Mouse (Mus musculus) ES-Bruce4 (cell line): ENCODE measurements at regions not wholly inside any gene's neighbourhood (a gene's known extent, or its start where the extent isn't known, plus 50 kb on each side); places are given as distances from the start of the nearest gene placed in this dataset.

Experiments used
- H3K27ac ChIP-seq: 2 replicates; pipeline ENCODE4 v1.5.1; 2012; ENCODE audit warnings: low read length, inconsistent platforms; ENCODE audit not compliant: insufficient read depth
- H3K27me3 ChIP-seq: 2 replicates; pipeline ENCODE4 v1.6.1; 2012; ENCODE audit warnings: mild to moderate bottlenecking, low read length, inconsistent platforms; ENCODE audit not compliant: control insufficient read depth, poor library complexity, insufficient read depth, severe bottlenecking
- H3K36me3 ChIP-seq: 2 replicates; pipeline ENCODE4 v1.6.1; 2012; ENCODE audit warnings: inconsistent platforms, mild to moderate bottlenecking, low read length, moderate library complexity; ENCODE audit not compliant: control insufficient read depth, poor library complexity, insufficient read depth, severe bottlenecking
- H3K4me1 ChIP-seq: one replicate; pipeline ENCODE4 v1.8.1; 2011; ENCODE audit warnings: low read length; ENCODE audit not compliant: control insufficient read depth, insufficient read depth
- H3K4me3 ChIP-seq: 2 replicates; pipeline ENCODE4 v1.5.1; 2011; ENCODE audit warnings: low read depth, mild to moderate bottlenecking, low read length
- H3K9ac ChIP-seq: 2 replicates; pipeline ENCODE4 v1.6.1; 2012; ENCODE audit warnings: low read depth, mild to moderate bottlenecking, inconsistent platforms; ENCODE audit not compliant: poor library complexity, severe bottlenecking
- H3K9me3 ChIP-seq: replicated peaks from 2 replicates; pipeline ENCODE4 v1.6.1; 2012; ENCODE audit warnings: mild to moderate bottlenecking, low read length, inconsistent platforms; ENCODE audit not compliant: control insufficient read depth, poor library complexity, insufficient read depth, severe bottlenecking
- CTCF ChIP-seq: IDR thresholded peaks from one replicate; pipeline ENCODE4 v1.8.1; 2011; ENCODE audit warnings: low read depth, low read length
- EP300 ChIP-seq: IDR thresholded peaks from 2 replicates; pipeline ENCODE4 v1.6.1; 2011; ENCODE audit warnings: low read depth, low read length; ENCODE audit not compliant: insufficient read depth
- POLR2A ChIP-seq: IDR thresholded peaks from one replicate; pipeline ENCODE4 v1.8.1; 2011; ENCODE audit warnings: low read length; ENCODE audit not compliant: insufficient read depth

DNA sequence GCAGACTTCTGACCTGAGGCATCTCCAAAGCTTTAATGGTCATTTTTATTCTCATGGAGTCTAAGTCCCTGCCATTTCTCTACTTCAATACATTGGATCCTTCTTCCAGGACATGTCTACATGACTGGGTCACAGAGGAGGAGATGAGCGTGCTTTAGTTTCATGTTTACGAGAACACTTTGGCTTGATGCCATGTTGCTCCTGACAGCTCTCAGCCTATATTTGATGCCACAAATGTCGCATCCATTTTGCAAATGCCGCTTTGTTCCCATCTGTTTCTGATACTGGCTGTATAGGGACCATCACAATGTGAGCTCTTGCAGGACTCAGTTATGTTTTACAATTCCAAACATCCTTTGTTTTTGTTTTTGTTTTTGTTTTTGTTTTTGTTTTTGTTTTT is 713.2 kb upstream of the Sox9 start:
- H3K9me3 ChIP-seq = no peaks in the 10 kb centered on the region
- H3K4me1 ChIP-seq = no peaks in the 10 kb centered on the region
- no peak overlapping the region for H3K27ac ChIP-seq
- TF ChIP-seq EP300 (no peak), CTCF (no peak), POLR2A (no peak)
- H3K36me3 ChIP-seq = no peaks in the 10 kb centered on the region
- no peak overlapping the region for H3K9ac ChIP-seq
- H3K4me3 ChIP-seq = no peak overlapping the region
- no peaks in the 10 kb centered on the region; the same call in 1 of the 2 replicates for H3K27me3 ChIP-seq

DNA sequence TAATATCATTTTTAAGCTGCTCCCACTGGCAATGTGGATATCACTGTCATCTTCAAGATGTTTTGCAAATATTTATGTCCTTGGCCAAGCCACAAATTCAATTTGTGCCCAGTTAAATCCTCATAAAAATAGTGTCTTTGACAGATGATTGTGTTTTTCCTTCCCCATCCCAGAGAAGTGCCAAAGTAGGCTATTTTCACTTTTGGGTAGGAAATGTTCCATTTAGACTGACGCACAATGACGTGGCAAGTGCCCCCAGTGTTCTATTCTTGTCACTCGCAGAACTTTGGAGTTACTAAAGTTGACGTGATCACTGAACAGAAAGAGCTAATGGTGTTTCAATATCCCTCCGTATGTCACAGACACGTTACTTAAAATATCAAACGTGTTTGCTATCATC is 710.5 kb upstream of the Sox9 start:
- Histone ChIP-seq H3K36me3 (no peaks in the 10 kb centered on the region), H3K4me1 (no peaks in the 10 kb centered on the region), H3K27me3 (no peaks in the 10 kb centered on the region), H3K4me3 (no peak overlapping the region), H3K27ac (no peak overlapping the region), H3K9me3 (no peaks in the 10 kb centered on the region), H3K9ac (no peak overlapping the region)
- TF ChIP-seq CTCF (no peak), EP300 (no peak), POLR2A (no peak)

DNA sequence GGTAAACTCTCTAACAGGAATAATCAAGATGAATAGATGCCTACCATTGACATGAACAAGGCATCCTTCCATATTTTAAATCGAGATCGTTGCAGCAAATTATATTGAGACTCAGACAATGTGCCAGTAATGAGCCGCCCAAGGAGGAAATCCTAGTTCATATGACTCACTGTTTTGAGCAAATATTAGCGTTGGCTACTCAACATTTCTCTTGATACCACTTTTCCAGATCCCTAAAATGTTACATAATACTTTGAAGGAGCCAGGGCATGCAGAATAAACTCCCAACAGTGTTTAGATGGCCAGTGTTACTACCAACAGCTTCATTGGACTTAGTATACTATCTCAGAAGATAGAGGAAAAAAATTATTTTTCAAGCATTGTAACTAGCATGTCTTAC is 700.6 kb upstream of the Sox9 start:
- TF ChIP-seq EP300 = no peak
- no peak for TF ChIP-seq POLR2A
- no peak for TF ChIP-seq CTCF
- Histone ChIP-seq H3K27me3 (no peaks in the 10 kb centered on the region), H3K9ac (no peak overlapping the region), H3K4me3 (no peak overlapping the region), H3K36me3 (no peaks in the 10 kb centered on the region), H3K4me1 (no peaks in the 10 kb centered on the region), H3K27ac (no peak overlapping the region), H3K9me3 (no peaks in the 10 kb centered on the region)

DNA sequence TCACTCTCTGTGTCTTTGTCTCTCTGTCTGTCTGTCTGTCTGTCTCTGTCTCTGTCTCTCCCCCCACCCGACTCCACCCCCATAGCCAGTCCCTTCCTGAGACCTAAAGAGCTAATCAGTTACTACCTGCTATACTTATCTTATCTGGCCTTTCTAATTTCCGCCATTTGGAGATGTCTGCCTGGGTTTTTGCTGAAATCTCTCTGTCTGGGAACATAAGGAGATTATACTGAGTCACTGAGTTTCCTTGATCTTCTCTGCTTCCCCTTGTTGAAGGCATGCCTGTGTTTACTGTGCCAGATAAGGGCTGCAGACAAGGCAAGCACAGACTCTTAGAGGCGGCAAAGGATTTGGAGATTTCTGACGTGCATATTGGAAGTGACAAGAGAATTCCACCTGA is 699.0 kb upstream of the Sox9 start:
- Histone ChIP-seq H3K4me1 (no peaks in the 10 kb centered on the region), H3K4me3 (no peak overlapping the region), H3K9me3 (no peaks in the 10 kb centered on the region), H3K36me3 (no peaks in the 10 kb centered on the region), H3K27ac (no peak overlapping the region), H3K9ac (no peak overlapping the region), H3K27me3 (no peaks in the 10 kb centered on the region)
- no peak for TF ChIP-seq POLR2A
- TF ChIP-seq EP300 = no peak
- TF ChIP-seq CTCF = no peak

DNA sequence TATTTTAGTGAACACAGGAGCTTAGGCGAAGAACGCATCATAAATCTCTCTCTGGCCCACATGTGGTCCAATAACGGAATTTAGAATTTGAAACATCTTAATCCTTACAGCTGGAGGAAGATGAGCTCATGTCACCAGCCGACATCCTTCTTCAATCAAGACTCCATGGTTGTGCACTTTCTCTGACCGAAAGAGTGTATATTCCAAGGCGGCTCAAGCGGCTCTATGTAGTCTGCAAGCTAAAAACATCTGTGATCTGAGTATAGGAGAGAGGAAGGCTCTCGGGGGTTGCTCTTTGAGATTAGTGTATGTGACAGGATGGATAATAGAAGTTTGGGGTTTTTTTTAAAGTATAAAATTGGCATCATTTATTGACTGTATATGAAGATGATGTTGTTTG is 689.9 kb upstream of the Sox9 start:
- Histone ChIP-seq H3K9ac (no peak overlapping the region), H3K4me3 (no peak overlapping the region), H3K4me1 (no peaks in the 10 kb centered on the region), H3K9me3 (no peaks in the 10 kb centered on the region), H3K27ac (no peak overlapping the region), H3K36me3 (no peaks in the 10 kb centered on the region), H3K27me3 (no peaks in the 10 kb centered on the region)
- TF ChIP-seq CTCF = no peak
- no peak for TF ChIP-seq POLR2A

DNA sequence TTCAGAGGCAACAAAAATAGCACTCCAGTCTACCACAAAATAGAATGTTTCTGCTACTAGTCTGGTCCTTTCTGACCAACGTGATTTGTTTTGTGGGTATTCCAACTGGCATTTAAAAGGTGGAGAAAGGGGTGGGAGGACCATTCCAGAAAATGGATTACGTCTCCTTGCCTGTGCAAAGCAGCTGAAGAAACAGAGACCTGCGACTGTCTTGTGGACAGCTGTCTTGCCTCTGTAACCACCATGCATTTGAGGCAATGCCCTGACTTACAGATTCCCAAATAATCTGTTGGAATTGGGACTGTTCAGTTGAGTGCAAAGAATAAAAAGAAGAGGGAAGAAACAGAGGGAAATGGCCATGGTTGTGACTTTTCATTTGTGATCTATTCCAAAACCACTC is 687.0 kb upstream of the Sox9 start:
- TF ChIP-seq EP300 (no peak), POLR2A (no peak), CTCF (no peak)
- no peaks in the 10 kb centered on the region for H3K36me3 ChIP-seq
- H3K4me1 ChIP-seq = no peaks in the 10 kb centered on the region
- no peaks in the 10 kb centered on the region for H3K27me3 ChIP-seq
- H3K27ac ChIP-seq = no peak overlapping the region
- H3K9me3 ChIP-seq = no peaks in the 10 kb centered on the region
- no peak overlapping the region for H3K4me3 ChIP-seq
- no peak overlapping the region for H3K9ac ChIP-seq

DNA sequence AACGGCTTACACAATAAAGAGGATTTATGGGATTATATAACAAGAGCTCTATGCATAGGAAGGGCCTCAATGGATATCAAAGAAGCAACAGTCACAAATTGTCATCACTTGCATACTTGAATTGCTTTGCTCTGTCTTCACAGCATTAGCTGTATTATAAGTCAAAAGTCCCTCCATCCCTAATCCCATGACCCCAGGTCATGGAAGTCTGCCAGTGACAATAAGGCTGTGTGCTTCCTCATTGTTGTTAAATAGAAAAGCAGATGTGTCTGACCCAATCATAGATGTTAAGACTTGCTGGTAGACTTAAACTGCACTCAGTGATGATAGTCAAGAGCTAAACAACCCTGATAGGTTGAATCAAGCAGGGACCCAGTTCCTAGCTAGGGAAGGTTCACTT is 683.9 kb upstream of the Sox9 start:
- TF ChIP-seq EP300 (no peak), CTCF (no peak), POLR2A (no peak)
- Histone ChIP-seq H3K36me3 (no peaks in the 10 kb centered on the region), H3K9me3 (no peaks in the 10 kb centered on the region), H3K27me3 (no peaks in the 10 kb centered on the region), H3K4me1 (no peaks in the 10 kb centered on the region), H3K9ac (no peak overlapping the region), H3K27ac (no peak overlapping the region), H3K4me3 (no peak overlapping the region)
